Mouse (Mus musculus) kidney, postnatal 14 days (tissue): Measurements from ENCODE around the gene 1700037C18Rik.
A peak's percentile ranks its signal among the peaks of the same experiment; 100 is the strongest.
"Not testable (repeated sequence)": the region's sequence is repeated elsewhere in the genome, so short reads cannot be mapped to it uniquely, and the experiment has no call there.

Source experiments
- DNase-seq: peaks from one replicate; pipeline ENCODE4 v3.0.0; 2022; ENCODE audit warnings: mixed read lengths

The 1700037C18Rik gene

GRCm38 (mm10) chr16:3872216-3873047 lies 36.1 kb downstream of the 1700037C18Rik start, which contains the start of gene Naa60:
Naa60 (plus strand) TSS chr16:3872375.
- peak; percentile 95 for DNase-seq

DNA sequence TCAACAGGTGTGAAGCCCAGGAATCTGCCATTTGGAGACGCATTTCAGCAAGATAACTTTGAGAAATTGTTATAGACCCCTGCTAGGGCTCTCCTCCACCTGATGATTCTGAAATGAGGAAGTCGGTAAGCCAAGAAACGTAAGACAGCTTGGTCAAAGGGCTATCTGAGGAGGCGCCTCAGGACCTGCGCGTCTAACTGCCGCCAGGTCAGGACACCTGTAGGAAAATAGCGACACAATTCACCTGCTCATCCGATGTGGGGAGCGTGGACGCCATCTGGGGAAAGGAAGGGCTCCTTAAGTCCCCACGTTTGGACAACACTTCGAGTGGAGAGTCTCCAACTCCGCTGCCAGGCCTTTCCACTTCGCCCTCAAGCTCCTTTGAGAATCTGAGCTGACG lies 36.7 kb downstream of the 1700037C18Rik start:
- no peak for DNase-seq

GRCm38 (mm10) chr16:3859254-3859653 lies 49.2 kb downstream of the 1700037C18Rik start:
- DNase-seq: no peak

DNA sequence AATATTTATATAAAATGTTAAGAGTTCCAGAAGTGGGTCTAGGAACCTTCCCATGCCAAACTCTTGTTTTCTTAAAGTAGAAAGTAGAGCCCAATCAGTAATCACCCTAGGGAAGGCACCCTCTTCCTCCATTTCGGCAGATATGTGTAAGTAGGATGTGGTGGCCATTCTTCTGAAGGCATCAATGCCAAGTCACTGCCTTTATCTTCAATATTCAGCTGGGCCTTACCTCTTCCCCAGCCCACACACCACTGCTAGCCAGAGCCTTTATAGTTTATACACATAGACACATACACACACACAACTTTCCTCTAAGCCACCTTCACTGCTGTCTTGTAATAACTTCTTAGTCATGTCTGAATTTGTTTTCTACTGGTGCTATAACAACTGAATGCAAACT lies 52.7 kb downstream of the 1700037C18Rik start:
- no peak for DNase-seq

DNA sequence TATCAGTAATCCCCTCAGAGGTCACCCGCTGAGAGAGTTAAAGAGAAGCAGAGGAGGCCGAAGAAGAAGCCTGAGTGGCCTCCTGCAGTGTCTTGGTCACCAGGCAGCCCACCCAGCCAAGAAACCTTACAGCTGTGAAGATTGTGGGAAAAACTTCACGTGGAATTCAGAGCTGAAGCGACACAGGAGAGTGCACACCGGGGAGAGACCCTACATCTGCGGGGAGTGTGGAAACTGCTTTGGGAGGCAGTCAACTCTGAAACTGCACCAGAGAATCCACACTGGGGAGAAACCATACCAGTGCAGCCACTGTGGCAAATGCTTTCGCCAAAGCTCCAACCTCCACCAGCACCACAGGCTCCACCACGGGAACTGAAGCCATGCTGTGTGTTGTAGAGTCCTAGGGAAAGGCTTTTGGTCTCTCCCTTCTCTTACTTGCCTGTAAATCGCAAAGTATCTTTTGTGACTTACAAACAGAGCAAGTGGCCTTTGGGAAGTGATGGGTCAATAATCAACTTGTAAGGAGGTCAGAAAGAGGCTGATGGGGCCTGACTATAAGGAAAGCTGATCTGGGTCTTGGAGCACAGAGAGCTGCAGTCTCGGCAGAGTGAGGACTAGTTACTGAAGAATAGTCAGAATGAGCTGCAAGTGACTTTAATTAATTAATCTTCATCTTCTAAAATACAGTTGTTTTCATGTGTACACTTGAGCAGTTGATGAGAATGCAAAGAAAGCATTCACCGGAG lies 53.9 kb downstream of the 1700037C18Rik start:
- no peak for DNase-seq

DNA sequence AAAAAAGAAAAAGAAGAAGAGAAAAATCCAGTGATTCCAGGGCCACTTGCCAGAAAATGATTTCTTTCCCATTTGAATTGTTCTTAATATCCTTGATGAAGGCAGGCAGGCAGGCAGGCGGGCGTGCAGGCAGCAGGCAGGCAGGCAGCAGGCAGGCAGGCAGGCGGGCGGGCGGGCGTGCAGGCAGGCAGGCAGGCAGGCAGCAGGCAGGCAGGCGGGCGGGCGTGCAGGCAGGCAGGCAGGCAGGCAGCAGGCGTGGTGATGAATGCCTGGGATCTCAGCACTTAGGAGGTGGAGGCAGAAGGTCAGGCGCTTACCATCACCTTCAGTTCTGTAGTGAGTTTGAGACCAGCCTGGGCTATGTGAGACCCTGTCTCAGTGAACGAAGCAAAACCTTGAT lies 55.9 kb downstream of the 1700037C18Rik start:
- no peak for DNase-seq

GRCm38 (mm10) chr16:3851301-3851700 lies 57.2 kb downstream of the 1700037C18Rik start:
- not testable (repeated sequence) for DNase-seq

GRCm38 (mm10) chr16:3848416-3848815 lies 60.1 kb downstream of the 1700037C18Rik start:
- no peak for DNase-seq

- DNase-seq: no peak
Observed at GRCm38 (mm10) chr16:3847871-3848270, 60.6 kb downstream of the 1700037C18Rik start.

GRCm38 (mm10) chr16:3846711-3847518 lies 61.6 kb downstream of the 1700037C18Rik start, which contains the start of gene Zfp174:
Zfp174 (plus strand) TSS chr16:3847268.
- peak; percentile 97 for DNase-seq
